Mouse (Mus musculus): Measurements from ENCODE around the gene Fmnl2.

DNA sequence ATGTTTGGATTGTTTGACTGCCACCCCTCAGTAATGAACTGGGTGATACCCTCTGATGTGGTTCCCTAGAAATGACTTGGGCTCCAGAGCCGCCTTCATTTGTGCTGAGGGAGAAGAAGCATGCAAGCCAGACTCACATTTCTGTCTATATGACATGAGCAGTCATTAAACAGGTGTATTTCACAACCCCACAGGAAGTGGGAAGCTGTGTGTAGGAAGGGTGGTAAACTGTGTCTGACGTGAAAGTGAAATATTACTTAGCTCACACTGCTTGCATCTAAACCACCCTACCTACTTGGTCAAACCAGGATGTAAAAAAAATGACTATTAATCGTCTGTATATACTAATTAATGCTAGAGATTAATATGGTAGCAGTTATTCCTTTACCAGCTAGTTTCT lies 231.1 kb downstream of the Fmnl2 start:
- TF ChIP-seq CTCF (IDR thresholded peaks at IDR 0.05; ENCODE audit: low read depth, low read length) (no peak), POLR2A (IDR thresholded peaks at IDR 0.05; ENCODE audit: borderline replicate concordance, low read depth, low read length) (no peak)

Data from bone marrow macrophage, adult 2 months (primary cell).